29 mouse cellular contexts compared by ENCODE assay signal in genomic region chr11:34049125-34049379, GRCm38 (mm10). TPM values are rescaled to one million over a fixed set of nuclear protein-coding genes. Genes with fewer than 3 reads are reported as not detected.
A peak's percentile ranks its signal among the peaks of the same experiment; 100 is the strongest.
DNase-seq lines count a peak whose midpoint lies in the region; ATAC-seq and TF ChIP-seq lines count a peak whose summit lies in the region.
"Had no signal": no experiment of that assay in that cellular context is flagged by ENCODE, and none has a peak within 500 bp of the region (broad histone marks: within the 10 kb centered on the region; RNA-seq: fewer than 3 reads in every experiment).

No protein-coding gene starts in this region.

- TF ChIP-seq EP300 in heart, postnatal 0 days (IDR thresholded peaks at IDR 0.05; ENCODE audit: low read depth): no peak

- TF ChIP-seq POLR2A in bone marrow, adult 2 months (IDR thresholded peaks at IDR 0.05; ENCODE audit: borderline replicate concordance, control insufficient read depth, low read depth, low read length): no peak

- no peaks in the 10 kb centered on the region for H3K9me3 ChIP-seq in heart, postnatal 0 days (replicated peaks; ENCODE audit: control insufficient read depth, low read length)
- no peaks in the 10 kb centered on the region for H3K9me3 ChIP-seq in liver, embryonic 13.5 days (replicated peaks)
- H3K9me3 ChIP-seq: embryonic facial prominence, embryonic 15.5 days; forebrain, embryonic 10.5 days; hindbrain, embryonic 10.5 days had no signal

- H3K27me3 ChIP-seq in heart, postnatal 0 days (ENCODE audit: control insufficient read depth, insufficient read depth, low read length): no peaks in the 10 kb centered on the region
- H3K27me3 ChIP-seq in liver, embryonic 13.5 days: no peaks in the 10 kb centered on the region
- H3K27me3 ChIP-seq: embryonic facial prominence, embryonic 15.5 days had no signal

- no peak for TF ChIP-seq CTCF in heart, postnatal 0 days (IDR thresholded peaks at IDR 0.05; ENCODE audit: low read depth)
- TF ChIP-seq CTCF in bone marrow, adult 2 months (IDR thresholded peaks at IDR 0.05; ENCODE audit: control insufficient read depth, insufficient read depth, low read length): no peak

- ATAC-seq in heart, postnatal 0 days (ENCODE audit: insufficient read depth, low read depth): no peak
- ATAC-seq in CD4-positive, CD25-positive, alpha-beta regulatory T cell, adult 4 months: peak; percentile 18
- no peak for ATAC-seq in liver, embryonic 13.5 days (ENCODE audit: low read depth)
- ATAC-seq: hindbrain, postnatal 0 days had no signal

- WGBS in heart, postnatal 0 days: 80% methylated on average over 1 of the region's 1 CpGs
- WGBS in bone marrow, adult 2 months: 66% methylated on average over 1 of the region's 1 CpGs
- WGBS in liver, embryonic 13.5 days (ENCODE audit: insufficient replicate concordance): 78% methylated on average over 1 of the region's 1 CpGs

- no peak for DNase-seq in heart, postnatal 0 days (ENCODE audit: low spot score)
- DNase-seq in heart, postnatal 14 days: no peak
- no peak for DNase-seq in liver, embryonic 13.5 days
- no peak for DNase-seq in ovary, postnatal 14 days (ENCODE audit: low spot score)
- no peak for DNase-seq in layer of hippocampus, adult 18-20 months (ENCODE audit: low spot score in 2 of 2)
- DNase-seq in cerebellum, postnatal 10 days: no peak
- DNase-seq: adrenal gland, adult 8-10 months; cerebellum, adult 11 months; cerebellum, postnatal 36 days; gastrocnemius, postnatal 14 days; heart, adult 18-20 months; kidney, adult 8-10 months; kidney, postnatal 14 days; layer of hippocampus, adult 9-11 months; right cerebral cortex, postnatal 25 days; thymus, postnatal 25 days had no signal

- peak overlapping the region; percentile 28; the same call in 1 of the 2 replicates for H3K4me2 ChIP-seq in heart, postnatal 0 days (ENCODE audit: low read depth, low read length)
- peak overlapping the region; percentile 26 for H3K4me2 ChIP-seq in liver, embryonic 13.5 days
- H3K4me2 ChIP-seq: embryonic facial prominence, embryonic 15.5 days had no signal

- peak overlapping the region; percentile 32; the same call in 1 of the 2 replicates for H3K4me3 ChIP-seq in heart, postnatal 0 days (ENCODE audit: low read depth, low read length)
- H3K4me3 ChIP-seq in bone marrow, adult 2 months (replicated peaks; ENCODE audit: control insufficient read depth, low read depth, low read length): peak overlapping the region; percentile 60
- peak overlapping the region; percentile 21; the same call in 1 of the 2 replicates for H3K4me3 ChIP-seq in liver, embryonic 13.5 days (replicated peaks)
- H3K4me3 ChIP-seq: embryonic facial prominence, embryonic 15.5 days; forebrain, embryonic 10.5 days; hindbrain, embryonic 10.5 days; left cerebral cortex, adult 2 months had no signal

- H3K4me1 ChIP-seq in heart, postnatal 0 days (ENCODE audit: control insufficient read depth, insufficient read depth): no peaks in the 10 kb centered on the region
- peaks cover 11% of the 10 kb centered on the region for H3K4me1 ChIP-seq in bone marrow, adult 2 months (ENCODE audit: control insufficient read depth, insufficient read depth, low read length)
- H3K4me1 ChIP-seq in liver, embryonic 13.5 days (replicated peaks): peaks cover 11% of the 10 kb centered on the region; the same call in 1 of the 2 replicates
- H3K4me1 ChIP-seq: embryonic facial prominence, embryonic 15.5 days; forebrain, embryonic 10.5 days; hindbrain, embryonic 10.5 days had no signal

- no peak overlapping the region for H3K27ac ChIP-seq in heart, postnatal 0 days (ENCODE audit: low read depth)
- H3K27ac ChIP-seq in bone marrow, adult 2 months (ENCODE audit: control insufficient read depth, insufficient read depth, low read depth, low read length, poor library complexity): no peak overlapping the region; the same call in 1 of the 2 replicates
- no peak overlapping the region for H3K27ac ChIP-seq in liver, embryonic 13.5 days
- H3K27ac ChIP-seq: embryonic facial prominence, embryonic 15.5 days; forebrain, embryonic 10.5 days; hindbrain, embryonic 10.5 days; hindbrain, postnatal 0 days; left cerebral cortex, adult 2 months had no signal

- no peak overlapping the region for H3K9ac ChIP-seq in heart, postnatal 0 days (replicated peaks; ENCODE audit: low read depth, low read length)
- 0 out of 2 replicates have a peak overlapping the region, but pooled peaks have one; percentile 6 for H3K9ac ChIP-seq in liver, embryonic 13.5 days
- H3K9ac ChIP-seq: embryonic facial prominence, embryonic 15.5 days had no signal

- H3K36me3 ChIP-seq in heart, postnatal 0 days (replicated peaks; ENCODE audit: control insufficient read depth, insufficient read depth, low read length): no peaks in the 10 kb centered on the region
- no peaks in the 10 kb centered on the region for H3K36me3 ChIP-seq in liver, embryonic 13.5 days
- H3K36me3 ChIP-seq: embryonic facial prominence, embryonic 15.5 days; forebrain, embryonic 10.5 days; hindbrain, embryonic 10.5 days had no signal

- intact Hi-C loops in heart, postnatal 14 days (cut with DNase I): no loop called here

RNA-seq across cellular contexts. Expression of gene Lcp2, which starts 2.3 kb away (rescaled TPM):
- 0.08 and 1.6 TPM in 2 replicates for total RNA-seq in heart, postnatal 0 days (2014; rRNA removed; ENCODE audit: low replicate concordance)
- 0.63 and 0.88 TPM in 2 replicates for polyA plus RNA-seq in heart, postnatal 0 days (2015; fragmentation: Nextera tagmentation; extraction: Ambion mirVana)
- total RNA-seq in heart, postnatal 14 days (2021): 1 to 10 TPM; 3.0 to 4.9 TPM
- 100 to 1,000 TPM; 477 to 563 TPM for polyA plus RNA-seq in CD4-positive, CD25-positive, alpha-beta regulatory T cell, adult 4 months (2017; shearing (Covaris generic))
- polyA plus RNA-seq in bone marrow, adult 2 months (2011; ENCODE audit: insufficient read depth, insufficient read length, low replicate concordance, missing spikeins): 16.6 and 53.6 TPM in 2 replicates
- polyA plus RNA-seq in liver, embryonic 13.5 days (2015; fragmentation: Nextera tagmentation; extraction: Ambion mirVana): 7.5 and 8.8 TPM in 2 replicates
- total RNA-seq in layer of hippocampus, adult 18-20 months (2021): 1 to 10 TPM; 2.9 to 3.7 TPM

RNA-seq across cellular contexts. Expression of gene 4930469K13Rik, which starts 49.3 kb away (rescaled TPM):
- not detected in 2 replicates for total RNA-seq in heart, postnatal 0 days (2014; rRNA removed; ENCODE audit: low replicate concordance)
- not detected in 2 replicates for polyA plus RNA-seq in heart, postnatal 0 days (2015; fragmentation: Nextera tagmentation; extraction: Ambion mirVana)
- not detected for total RNA-seq in heart, postnatal 14 days (2021)
- 10 to 100 TPM; 10.7 to 11.1 TPM for polyA plus RNA-seq in CD4-positive, CD25-positive, alpha-beta regulatory T cell, adult 4 months (2017; shearing (Covaris generic))
- polyA plus RNA-seq in bone marrow, adult 2 months (2011; ENCODE audit: insufficient read depth, insufficient read length, low replicate concordance, missing spikeins): not detected in 2 replicates
- polyA plus RNA-seq in liver, embryonic 13.5 days (2015; fragmentation: Nextera tagmentation; extraction: Ambion mirVana): not detected in 2 replicates
- total RNA-seq in layer of hippocampus, adult 18-20 months (2021): not detected
- total RNA-seq: adrenal gland, adult 8-10 months; gastrocnemius, postnatal 14 days; heart, adult 18-20 months; left cerebral cortex, adult 2 months; megakaryocyte-erythroid progenitor cell, adult 5-6 weeks; neutrophil, adult 5-6 weeks had no signal
- polyA plus RNA-seq: forebrain, embryonic 10.5 days; frontal cortex, adult 2 months; heart, embryonic 14.5 days; hindbrain, embryonic 10.5 days; lung, embryonic 16.5 days; midbrain, postnatal 0 days had no signal

RNA-seq across cellular contexts. Expression of gene Kcnip1, which starts 56.1 kb away (rescaled TPM):
- total RNA-seq in heart, postnatal 0 days (2014; rRNA removed; ENCODE audit: low replicate concordance): not detected in 2 replicates
- 0.05 TPM in 1 of 2 replicates, not detected in the other for polyA plus RNA-seq in heart, postnatal 0 days (2015; fragmentation: Nextera tagmentation; extraction: Ambion mirVana)
- total RNA-seq in heart, postnatal 14 days (2021): not detected
- polyA plus RNA-seq in CD4-positive, CD25-positive, alpha-beta regulatory T cell, adult 4 months (2017; shearing (Covaris generic)): not detected
- polyA plus RNA-seq in bone marrow, adult 2 months (2011; ENCODE audit: insufficient read depth, insufficient read length, low replicate concordance, missing spikeins): not detected in 2 replicates
- 0.35 and 0.39 TPM in 2 replicates for polyA plus RNA-seq in liver, embryonic 13.5 days (2015; fragmentation: Nextera tagmentation; extraction: Ambion mirVana)
- 10 to 100 TPM; 20.3 to 24.2 TPM for total RNA-seq in layer of hippocampus, adult 18-20 months (2021)
- total RNA-seq: megakaryocyte-erythroid progenitor cell, adult 5-6 weeks; neutrophil, adult 5-6 weeks had no signal
